Mouse (Mus musculus) limb, embryonic 13.5 days (tissue): ENCODE measurements around the gene Gemin7. TPM values are rescaled to one million over a fixed set of nuclear protein-coding genes. Genes with fewer than 3 reads are reported as not detected.

Source experiments
- polyA plus RNA-seq: library from polyadenylated mRNA; unstranded; fragments of >200 nt; fragmentation: Nextera tagmentation; extraction: Ambion mirVana; gene quantifications from 2 replicates; pipeline ENCODE4 v1.2.1, GENCODE M21; 2015

Gene Gemin7
- polyA plus RNA-seq, 1 experiment from 2014 or later, result 167 TPM

Other genes with a start within 250 kb of the Gemin7 start
- 89.1 and 96.4 TPM in 2 replicates for gene Ercc1, start 232.8 kb downstream of the Gemin7 start, polyA plus RNA-seq
- 29.9 and 31.8 TPM in 2 replicates for gene Cd3eap, start 218.1 kb downstream of the Gemin7 start, polyA plus RNA-seq
- gene Ppp1r13l, start 217.8 kb downstream of the Gemin7 start, polyA plus RNA-seq, result 9.0 and 9.6 TPM in 2 replicates
- 18.2 and 18.3 TPM in 2 replicates for gene Ercc2, start 195.6 kb downstream of the Gemin7 start, polyA plus RNA-seq
- gene Klc3, start 173.5 kb downstream of the Gemin7 start, polyA plus RNA-seq, result 8.3 and 8.6 TPM in 2 replicates
- 3.2 and 4.7 TPM in 2 replicates for gene Ckm, start 172.8 kb downstream of the Gemin7 start, polyA plus RNA-seq
- gene Mark4, start 118.8 kb downstream of the Gemin7 start, polyA plus RNA-seq, result 9.8 and 10.3 TPM in 2 replicates
- 1.1 and 1.3 TPM in 2 replicates for gene Exoc3l2, start 114.3 kb downstream of the Gemin7 start, polyA plus RNA-seq
- gene Bloc1s3, start 69.2 kb downstream of the Gemin7 start, polyA plus RNA-seq, result 2.5 TPM in 2 replicates
- 67.5 and 67.8 TPM in 2 replicates for gene Trappc6a, start 69.2 kb downstream of the Gemin7 start, polyA plus RNA-seq
- gene Nkpd1, start 59.8 kb downstream of the Gemin7 start, polyA plus RNA-seq, result 0.10 and 0.11 TPM in 2 replicates
- gene Ppp1r37, start 14.5 kb downstream of the Gemin7 start, polyA plus RNA-seq, result 22.4 and 26.2 TPM in 2 replicates
- gene Zfp296, start 308 bp downstream of the Gemin7 start, polyA plus RNA-seq, result 0.36 and 0.73 TPM in 2 replicates
- 62.2 and 64.6 TPM in 2 replicates for gene Clasrp, start 26.9 kb upstream of the Gemin7 start, polyA plus RNA-seq
- 9.1 and 9.6 TPM in 2 replicates for gene Relb, start 51.8 kb upstream of the Gemin7 start, polyA plus RNA-seq
- 75.9 and 77.4 TPM in 2 replicates for gene Clptm1, start 87.4 kb upstream of the Gemin7 start, polyA plus RNA-seq
- 1.1 and 1.7 TPM in 2 replicates for gene Apoc2, start 100.3 kb upstream of the Gemin7 start, polyA plus RNA-seq
- gene Gm44805, start 103.8 kb upstream of the Gemin7 start, polyA plus RNA-seq, result 0.64 TPM in 1 of 2 replicates, not detected in the other
- not detected in 2 replicates for gene Apoc4, start 103.9 kb upstream of the Gemin7 start, polyA plus RNA-seq
- 8.9 and 10.3 TPM in 2 replicates for gene Apoc1, start 115.1 kb upstream of the Gemin7 start, polyA plus RNA-seq
- gene Apoe, start 121.6 kb upstream of the Gemin7 start, polyA plus RNA-seq, result 236 and 241 TPM in 2 replicates
- gene Tomm40, start 137.8 kb upstream of the Gemin7 start, polyA plus RNA-seq, result 126 and 133 TPM in 2 replicates
- 88.6 and 88.7 TPM in 2 replicates for gene Nectin2, start 172.9 kb upstream of the Gemin7 start, polyA plus RNA-seq
- 69.0 and 72.7 TPM in 2 replicates for gene Bcam, start 193.4 kb upstream of the Gemin7 start, polyA plus RNA-seq
- 4.2 and 4.9 TPM in 2 replicates for gene Cblc, start 219.2 kb upstream of the Gemin7 start, polyA plus RNA-seq
- 1.5 and 2.0 TPM in 2 replicates for gene Bcl3, start 245.2 kb upstream of the Gemin7 start, polyA plus RNA-seq